Mouse (Mus musculus): Measurements from ENCODE around the gene Zfp90. TPM values are rescaled to one million over a fixed set of nuclear protein-coding genes. Genes with fewer than 3 reads are reported as not detected.

Gene Zfp90
- polyA plus RNA-seq, 1 experiment: 1.1 TPM

GRCm38 (mm10) chr8:106432954-106433570 lies 17.9 kb downstream of the Zfp90 start:
- Histone ChIP-seq H3K36me3 (ENCODE audit: control insufficient read depth, insufficient read depth, low read length) (no peaks in the 10 kb centered on the region), H3K4me3 (ENCODE audit: control insufficient read depth, low read depth, low read length) (no peak overlapping the region; the same call in 1 of the 2 replicates), H3K4me1 (ENCODE audit: control insufficient read depth, insufficient read depth, low read length) (peaks cover 12% of the 10 kb centered on the region), H3K27me3 (ENCODE audit: control insufficient read depth, insufficient read depth, low read length) (no peaks in the 10 kb centered on the region; the same call in 1 of the 2 replicates), H3K27ac (ENCODE audit: control insufficient read depth, insufficient read depth, low read depth, low read length) (no peak overlapping the region)
- TF ChIP-seq CTCF (IDR thresholded peaks at IDR 0.05; ENCODE audit: control insufficient read depth, insufficient read depth, insufficient replicate concordance, low read depth, low read length) (peak; percentile 99), POLR2A (IDR thresholded peaks at IDR 0.05; ENCODE audit: control insufficient read depth, low read depth, low read length) (no peak)

GRCm38 (mm10) chr8:106433667-106434066 lies 18.5 kb downstream of the Zfp90 start:
- Histone ChIP-seq H3K27ac (ENCODE audit: control insufficient read depth, insufficient read depth, low read depth, low read length) (no peak overlapping the region), H3K4me3 (ENCODE audit: control insufficient read depth, low read depth, low read length) (no peak overlapping the region), H3K27me3 (ENCODE audit: control insufficient read depth, insufficient read depth, low read length) (no peaks in the 10 kb centered on the region; the same call in 1 of the 2 replicates), H3K4me1 (ENCODE audit: control insufficient read depth, insufficient read depth, low read length) (peaks cover 12% of the 10 kb centered on the region), H3K36me3 (ENCODE audit: control insufficient read depth, insufficient read depth, low read length) (no peaks in the 10 kb centered on the region)
- no peak for TF ChIP-seq POLR2A (IDR thresholded peaks at IDR 0.05; ENCODE audit: control insufficient read depth, low read depth, low read length)
- no peak for TF ChIP-seq CTCF (IDR thresholded peaks at IDR 0.05; ENCODE audit: control insufficient read depth, insufficient read depth, insufficient replicate concordance, low read depth, low read length)

- no peak for TF ChIP-seq POLR2A (IDR thresholded peaks at IDR 0.05; ENCODE audit: control insufficient read depth, low read depth, low read length)
- no peak for TF ChIP-seq CTCF (IDR thresholded peaks at IDR 0.05; ENCODE audit: control insufficient read depth, insufficient read depth, insufficient replicate concordance, low read depth, low read length)
- Histone ChIP-seq H3K4me1 (ENCODE audit: control insufficient read depth, insufficient read depth, low read length) (peaks cover 5% of the 10 kb centered on the region), H3K27me3 (ENCODE audit: control insufficient read depth, insufficient read depth, low read length) (no peaks in the 10 kb centered on the region), H3K27ac (ENCODE audit: control insufficient read depth, insufficient read depth, low read depth, low read length) (no peak overlapping the region), H3K36me3 (ENCODE audit: control insufficient read depth, insufficient read depth, low read length) (no peaks in the 10 kb centered on the region), H3K4me3 (ENCODE audit: control insufficient read depth, low read depth, low read length) (no peak overlapping the region)
These were observed 22.7 kb downstream of the Zfp90 start for GRCm38 (mm10) chr8:106437781-106438180.

GRCm38 (mm10) chr8:106440146-106440545 lies 25.0 kb downstream of the Zfp90 start:
- no peak for TF ChIP-seq POLR2A (IDR thresholded peaks at IDR 0.05; ENCODE audit: control insufficient read depth, low read depth, low read length)
- TF ChIP-seq CTCF (IDR thresholded peaks at IDR 0.05; ENCODE audit: control insufficient read depth, insufficient read depth, insufficient replicate concordance, low read depth, low read length): no peak
- no peak overlapping the region for H3K4me3 ChIP-seq (ENCODE audit: control insufficient read depth, low read depth, low read length)
- no peaks in the 10 kb centered on the region for H3K27me3 ChIP-seq (ENCODE audit: control insufficient read depth, insufficient read depth, low read length)
- peaks cover 2% of the 10 kb centered on the region; the same call in 1 of the 2 replicates for H3K4me1 ChIP-seq (ENCODE audit: control insufficient read depth, insufficient read depth, low read length)
- H3K36me3 ChIP-seq (ENCODE audit: control insufficient read depth, insufficient read depth, low read length): no peaks in the 10 kb centered on the region
- H3K27ac ChIP-seq (ENCODE audit: control insufficient read depth, insufficient read depth, low read depth, low read length): no peak overlapping the region

- Histone ChIP-seq H3K27ac (ENCODE audit: control insufficient read depth, insufficient read depth, low read depth, low read length) (no peak overlapping the region), H3K4me1 (ENCODE audit: control insufficient read depth, insufficient read depth, low read length) (no peaks in the 10 kb centered on the region), H3K27me3 (ENCODE audit: control insufficient read depth, insufficient read depth, low read length) (no peaks in the 10 kb centered on the region), H3K4me3 (ENCODE audit: control insufficient read depth, low read depth, low read length) (no peak overlapping the region), H3K36me3 (ENCODE audit: control insufficient read depth, insufficient read depth, low read length) (no peaks in the 10 kb centered on the region)
- TF ChIP-seq CTCF (IDR thresholded peaks at IDR 0.05; ENCODE audit: control insufficient read depth, insufficient read depth, insufficient replicate concordance, low read depth, low read length) (no peak), POLR2A (IDR thresholded peaks at IDR 0.05; ENCODE audit: control insufficient read depth, low read depth, low read length) (no peak)
These were observed 27.6 kb downstream of the Zfp90 start for GRCm38 (mm10) chr8:106442740-106443139.

- peaks cover 3% of the 10 kb centered on the region; the same call in 1 of the 2 replicates for H3K4me1 ChIP-seq (ENCODE audit: control insufficient read depth, insufficient read depth, low read length)
- H3K4me3 ChIP-seq (ENCODE audit: control insufficient read depth, low read depth, low read length): no peak overlapping the region
- no peaks in the 10 kb centered on the region for H3K27me3 ChIP-seq (ENCODE audit: control insufficient read depth, insufficient read depth, low read length)
- no peaks in the 10 kb centered on the region for H3K36me3 ChIP-seq (ENCODE audit: control insufficient read depth, insufficient read depth, low read length)
- TF ChIP-seq CTCF (IDR thresholded peaks at IDR 0.05; ENCODE audit: control insufficient read depth, insufficient read depth, insufficient replicate concordance, low read depth, low read length) (no peak), POLR2A (IDR thresholded peaks at IDR 0.05; ENCODE audit: control insufficient read depth, low read depth, low read length) (no peak)
- H3K27ac ChIP-seq (ENCODE audit: control insufficient read depth, insufficient read depth, low read depth, low read length): no peak overlapping the region
These were observed 36.4 kb downstream of the Zfp90 start for GRCm38 (mm10) chr8:106451301-106452085.

GRCm38 (mm10) chr8:106452701-106453481 lies 37.8 kb downstream of the Zfp90 start:
- Histone ChIP-seq H3K27ac (ENCODE audit: control insufficient read depth, insufficient read depth, low read depth, low read length) (peak overlapping the region; percentile 58), H3K27me3 (ENCODE audit: control insufficient read depth, insufficient read depth, low read length) (no peaks in the 10 kb centered on the region), H3K4me1 (ENCODE audit: control insufficient read depth, insufficient read depth, low read length) (peaks cover 3% of the 10 kb centered on the region; the same call in 1 of the 2 replicates), H3K36me3 (ENCODE audit: control insufficient read depth, insufficient read depth, low read length) (no peaks in the 10 kb centered on the region), H3K4me3 (ENCODE audit: control insufficient read depth, low read depth, low read length) (no peak overlapping the region)
- no peak for TF ChIP-seq POLR2A (IDR thresholded peaks at IDR 0.05; ENCODE audit: control insufficient read depth, low read depth, low read length)
- TF ChIP-seq CTCF (IDR thresholded peaks at IDR 0.05; ENCODE audit: control insufficient read depth, insufficient read depth, insufficient replicate concordance, low read depth, low read length): no peak
